Mouse (Mus musculus) kidney, embryonic 15.5 days (tissue): ENCODE data around the gene Rdh16f2. TPM values are rescaled to one million over a fixed set of nuclear protein-coding genes. Genes with fewer than 3 reads are reported as not detected.

ENCODE experiments used
- ATAC-seq: fragments of 200-750 bp; cut with Nextera tagmentation; replicated peaks from 2 replicates; pipeline ENCODE4 v1.8.0; 2017; ENCODE audit warnings: moderate TSS enrichment; ENCODE audit not compliant: low FRiP score
- H3K27ac ChIP-seq: fragments of 300-500 bp; sonication (generic); 2 replicates; pipeline ENCODE4 v1.5.1; 2015; ENCODE audit warnings: mild to moderate bottlenecking, inconsistent platforms
- H3K27me3 ChIP-seq: fragments of 300-500 bp; sonication (generic); 2 replicates; pipeline ENCODE4 v1.6.1; 2015; ENCODE audit warnings: inconsistent platforms
- H3K36me3 ChIP-seq: fragments of 300-500 bp; sonication (generic); 2 replicates; pipeline ENCODE4 v1.6.1; 2015; ENCODE audit warnings: inconsistent platforms
- H3K4me1 ChIP-seq: fragments of 300-500 bp; sonication (generic); 2 replicates; pipeline ENCODE4 v1.6.1; 2015; ENCODE audit warnings: inconsistent platforms
- H3K4me2 ChIP-seq: fragments of 300-500 bp; sonication (generic); 2 replicates; pipeline ENCODE4 v1.6.1; 2015; ENCODE audit warnings: moderate library complexity, mild to moderate bottlenecking, inconsistent platforms
- H3K4me3 ChIP-seq: fragments of 300-500 bp; sonication (generic); replicated peaks from 2 replicates; pipeline ENCODE4 v1.5.1; 2015; ENCODE audit warnings: mild to moderate bottlenecking, inconsistent platforms
- H3K9ac ChIP-seq: fragments of 300-500 bp; sonication (generic); 2 replicates; pipeline ENCODE4 v1.6.1; 2015; ENCODE audit warnings: mild to moderate bottlenecking, inconsistent platforms
- H3K9me3 ChIP-seq: fragments of 300-500 bp; sonication (generic); replicated peaks from 2 replicates; pipeline ENCODE4 v1.6.1; 2016; ENCODE audit warnings: inconsistent platforms
- WGBS: fragments of 180-500 bp; shearing (Covaris S2); methylation state at CpG from one replicate; pipeline ENCODE4 v1.1.7; 2015; ENCODE audit warnings: mixed read lengths; 5-methylcytosine and 5-hydroxymethylcytosine counted together
- polyA plus RNA-seq: library from polyadenylated mRNA; unstranded; fragments of >200 nt; fragmentation: Nextera tagmentation; extraction: Ambion mirVana; gene quantifications from 2 replicates; pipeline ENCODE4 v1.2.1, GENCODE M21; 2015

Rdh16f2 gene
- polyA plus RNA-seq, 1 experiment from 2014 or later = 0.64 TPM

DNA sequence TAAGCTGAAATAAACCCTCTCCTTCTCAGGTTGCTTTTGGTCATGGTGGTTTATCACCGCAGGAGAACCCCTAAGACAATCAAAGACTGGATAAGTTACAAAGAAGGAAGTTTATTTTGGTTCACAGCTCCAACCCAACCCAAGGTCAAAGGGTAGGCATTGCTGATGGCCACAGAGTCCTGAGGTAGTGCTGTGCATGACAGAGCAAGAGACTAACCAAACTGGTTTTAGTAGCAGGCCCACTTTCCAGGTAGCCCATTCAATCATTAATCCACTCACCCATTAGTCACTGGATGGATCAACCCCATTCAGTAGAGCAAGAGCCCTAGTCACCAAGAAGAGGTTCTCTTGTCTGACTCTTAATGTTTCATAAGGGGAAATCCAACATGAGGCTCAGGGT lies 56.0 kb downstream of the Rdh16f2 start:
- H3K4me3 ChIP-seq = no peak overlapping the region
- no peak overlapping the region for H3K4me2 ChIP-seq
- H3K9ac ChIP-seq = no peak overlapping the region
- H3K27ac ChIP-seq = no peak overlapping the region
- H3K27me3 ChIP-seq = no peaks in the 10 kb centered on the region
- WGBS = 70% methylated on average over 1 of the region's 1 CpGs
- no peak for ATAC-seq
- H3K36me3 ChIP-seq = no peaks in the 10 kb centered on the region
- no peaks in the 10 kb centered on the region for H3K9me3 ChIP-seq
- peaks cover 13% of the 10 kb centered on the region for H3K4me1 ChIP-seq

- H3K27me3 ChIP-seq = no peaks in the 10 kb centered on the region
- no peak for ATAC-seq
- no peak overlapping the region for H3K9ac ChIP-seq
- no peaks in the 10 kb centered on the region for H3K9me3 ChIP-seq
- peaks cover 13% of the 10 kb centered on the region for H3K4me1 ChIP-seq
- no peaks in the 10 kb centered on the region for H3K36me3 ChIP-seq
- H3K4me3 ChIP-seq = no peak overlapping the region
- H3K4me2 ChIP-seq = no peak overlapping the region
- WGBS = 85% methylated on average over 8 of the region's 8 CpGs
- no peak overlapping the region for H3K27ac ChIP-seq
These were observed 56.8 kb downstream of the Rdh16f2 start for GRCm38 (mm10) chr10:127923024-127923423.

- no peaks in the 10 kb centered on the region for H3K36me3 ChIP-seq
- no peaks in the 10 kb centered on the region for H3K9me3 ChIP-seq
- H3K27ac ChIP-seq = peak overlapping the region; percentile 76
- peak; percentile 86 for ATAC-seq
- H3K4me1 ChIP-seq = peaks cover 13% of the 10 kb centered on the region
- no peak overlapping the region for H3K4me3 ChIP-seq
- no peak overlapping the region for H3K4me2 ChIP-seq
- no peaks in the 10 kb centered on the region for H3K27me3 ChIP-seq
- 37% methylated on average over 7 of the region's 7 CpGs for WGBS
- H3K9ac ChIP-seq = no peak overlapping the region
These were observed 58.5 kb downstream of the Rdh16f2 start for GRCm38 (mm10) chr10:127924597-127925378.

Other genes starting within 250 kb of the Rdh16f2 start
- gene Lrp1, start 245.3 kb upstream of the Rdh16f2 start, polyA plus RNA-seq = 52.4 and 65.0 TPM in 2 replicates
- 26.5 and 27.2 TPM in 2 replicates for gene Stat6, start 223.5 kb upstream of the Rdh16f2 start, polyA plus RNA-seq
- gene Nemp1, start 199.6 kb upstream of the Rdh16f2 start, polyA plus RNA-seq = 10.9 TPM in 2 replicates
- 27.1 and 30.8 TPM in 2 replicates for gene Nab2, start 197.9 kb upstream of the Rdh16f2 start, polyA plus RNA-seq
- gene Myo1a, start 161.3 kb upstream of the Rdh16f2 start, polyA plus RNA-seq = 0.65 and 0.81 TPM in 2 replicates
- gene Tac2, start 142.0 kb upstream of the Rdh16f2 start, polyA plus RNA-seq = 2.2 and 2.3 TPM in 2 replicates
- 3.9 TPM in 2 replicates for gene Zbtb39, start 126.9 kb upstream of the Rdh16f2 start, polyA plus RNA-seq
- 7.5 and 8.3 TPM in 2 replicates for gene Gpr182, start 114.7 kb upstream of the Rdh16f2 start, polyA plus RNA-seq
- gene Rdh1, start 106.8 kb upstream of the Rdh16f2 start, polyA plus RNA-seq = 0.12 and 0.14 TPM in 2 replicates
- gene Rdh16f1, start 106.7 kb upstream of the Rdh16f2 start, polyA plus RNA-seq = 0.34 TPM in 1 of 2 replicates, not detected in the other
- 0.19 TPM in 1 of 2 replicates, not detected in the other for gene Rdh9, start 90.1 kb upstream of the Rdh16f2 start, polyA plus RNA-seq
- 0.36 and 0.45 TPM in 2 replicates for gene Rdh16, start 65.3 kb upstream of the Rdh16f2 start, polyA plus RNA-seq
- 2.0 TPM in 2 replicates for gene Rdh19, start 16.5 kb upstream of the Rdh16f2 start, polyA plus RNA-seq
- not detected in 2 replicates for gene Rdh7, start 22.3 kb downstream of the Rdh16f2 start, polyA plus RNA-seq
- gene Sdr9c7, start 32.0 kb downstream of the Rdh16f2 start, polyA plus RNA-seq = 0.08 TPM in 1 of 2 replicates, not detected in the other
- gene Hsd17b6, start 141.1 kb downstream of the Rdh16f2 start, polyA plus RNA-seq = not detected in 2 replicates
- gene Prim1, start 148.7 kb downstream of the Rdh16f2 start, polyA plus RNA-seq = 84.9 and 92.8 TPM in 2 replicates
- gene Naca, start 169.1 kb downstream of the Rdh16f2 start, polyA plus RNA-seq = 838 and 886 TPM in 2 replicates
- 493 and 571 TPM in 2 replicates for gene Ptges3, start 192.5 kb downstream of the Rdh16f2 start, polyA plus RNA-seq
- gene Atp5b, start 216.8 kb downstream of the Rdh16f2 start, polyA plus RNA-seq = 2,850 and 2,855 TPM in 2 replicates
- 12.7 and 14.2 TPM in 2 replicates for gene Baz2a, start 225.1 kb downstream of the Rdh16f2 start, polyA plus RNA-seq